Mouse (Mus musculus) MEL (cell line): ENCODE measurements around the gene Gjc2. TPM values are rescaled to one million over a fixed set of nuclear protein-coding genes. Genes with fewer than 3 reads are reported as not detected.

Experiments used
- DNase-seq: peaks from one replicate; pipeline ENCODE4 v3.0.0; 2011; ENCODE audit warnings: low read depth, low spot score
- H3K27ac ChIP-seq: 2 replicates; pipeline ENCODE4 v1.5.1; 2012; ENCODE audit warnings: low read depth, mild to moderate bottlenecking, control low read depth, low read length, moderate library complexity; ENCODE audit not compliant: control insufficient read depth
- H3K27me3 ChIP-seq, 2 experiments: fragments of 150-350 bp in 1 of 2; sonication (generic) in 1 of 2; 2 replicates each; pipeline ENCODE4 v1.6.1; 2012; ENCODE audit warnings: low read length in 2 of 2, mild to moderate bottlenecking in 2 of 2, improper control_type of control experiment in 1 of 2, moderate library complexity in 1 of 2; ENCODE audit not compliant: insufficient read depth in 2 of 2, control insufficient read depth in 1 of 2
- H3K36me3 ChIP-seq, 2 experiments: 2 replicates each; pipeline ENCODE4 v1.6.1; 2012 to 2014; ENCODE audit warnings: low read length in 2 of 2, improper control_type of control experiment in 1 of 2, inconsistent platforms in 1 of 2, mild to moderate bottlenecking in 1 of 2; ENCODE audit not compliant: insufficient read depth in 2 of 2, control insufficient read depth in 1 of 2
- H3K4me1 ChIP-seq, 2 experiments: fragments of 150-350 bp in 1 of 2; sonication (generic) in 1 of 2; 2 replicates each; pipeline ENCODE4 v1.6.1; 2012; ENCODE audit warnings: low read length in 2 of 2, improper control_type of control experiment in 1 of 2, mild to moderate bottlenecking in 1 of 2; ENCODE audit not compliant: insufficient read depth in 2 of 2, control insufficient read depth in 1 of 2
- H3K4me3 ChIP-seq, 2 experiments: fragments of 150-350 bp in 1 of 2; sonication (generic) in 1 of 2; 2 replicates each; pipeline ENCODE4 v1.5.1; 2012; ENCODE audit warnings: low read depth in 2 of 2, low read length in 2 of 2, mild to moderate bottlenecking in 2 of 2, moderate library complexity in 2 of 2, control low read depth in 1 of 2, improper control_type of control experiment in 1 of 2; ENCODE audit not compliant: control insufficient read depth in 1 of 2, insufficient read depth in 1 of 2
- H3K79me2 ChIP-seq: 2 replicates; pipeline ENCODE4 v1.6.1; 2012; ENCODE audit warnings: mild to moderate bottlenecking, low read length, moderate library complexity; ENCODE audit not compliant: control insufficient read depth, poor library complexity, insufficient read depth
- H3K9ac ChIP-seq: 2 replicates; pipeline ENCODE4 v1.6.1; 2012; ENCODE audit warnings: low read depth, mild to moderate bottlenecking, control low read depth, low read length, moderate library complexity; ENCODE audit not compliant: control insufficient read depth, poor library complexity, severe bottlenecking
- H3K9me3 ChIP-seq: fragments of 150-350 bp; sonication (generic); replicated peaks from 2 replicates; pipeline ENCODE4 v1.6.1; 2012; ENCODE audit warnings: mild to moderate bottlenecking, low read length, improper control_type of control experiment, moderate library complexity; ENCODE audit not compliant: insufficient read depth
- BHLHE40 ChIP-seq: IDR thresholded peaks from 2 replicates; pipeline ENCODE4 v1.6.1; 2012; ENCODE audit warnings: low read depth, mild to moderate bottlenecking, inconsistent platforms, low read length, improper control_type of control experiment, borderline replicate concordance
- CHD1 ChIP-seq: IDR thresholded peaks from 2 replicates; pipeline ENCODE4 v1.6.1; 2012; ENCODE audit warnings: low read depth, mild to moderate bottlenecking, inconsistent platforms, low read length, improper control_type of control experiment
- CHD2 ChIP-seq: IDR thresholded peaks from 2 replicates; pipeline ENCODE4 v1.6.1; 2011; ENCODE audit warnings: low read length, improper control_type of control experiment
- E2F4 ChIP-seq: IDR thresholded peaks from 2 replicates; pipeline ENCODE4 v1.6.1; 2011; ENCODE audit warnings: low read depth, low read length, improper control_type of control experiment, borderline replicate concordance
- ELF1 ChIP-seq: IDR thresholded peaks from 2 replicates; pipeline ENCODE4 v1.6.1; 2014; ENCODE audit warnings: low read depth, mild to moderate bottlenecking, inconsistent platforms, low read length, improper control_type of control experiment, moderate library complexity
- ETS1 ChIP-seq: IDR thresholded peaks from 2 replicates; pipeline ENCODE4 v1.6.1; 2012; ENCODE audit warnings: low read depth, mild to moderate bottlenecking, inconsistent platforms, low read length, improper control_type of control experiment, moderate library complexity
- GABPA ChIP-seq: IDR thresholded peaks from 2 replicates; pipeline ENCODE4 v1.6.1; 2012; ENCODE audit warnings: low read depth, mild to moderate bottlenecking, inconsistent platforms, low read length, improper control_type of control experiment, moderate library complexity
- GATA1 ChIP-seq: IDR thresholded peaks from 2 replicates; pipeline ENCODE4 v1.6.1; 2011; ENCODE audit warnings: low read depth, low read length, improper control_type of control experiment
- HCFC1 ChIP-seq: IDR thresholded peaks from 2 replicates; pipeline ENCODE4 v1.6.1; 2012; ENCODE audit warnings: low read depth, mild to moderate bottlenecking, inconsistent platforms, low read length, improper control_type of control experiment, moderate library complexity
- JUND ChIP-seq: IDR thresholded peaks from 2 replicates; pipeline ENCODE4 v1.6.1; 2011; ENCODE audit warnings: low read depth, mild to moderate bottlenecking, improper control_type of control experiment, low read length
- KAT2A ChIP-seq: conservative IDR thresholded peaks from 2 replicates; pipeline ENCODE4 v1.6.1; 2012; ENCODE audit warnings: low read depth, low read length, improper control_type of control experiment, inconsistent platforms
- MAFK ChIP-seq: IDR thresholded peaks from 2 replicates; pipeline ENCODE4 v1.6.1; 2011; ENCODE audit warnings: low read depth, mild to moderate bottlenecking, low read length, improper control_type of control experiment, borderline replicate concordance
- MAX ChIP-seq: IDR thresholded peaks from 2 replicates; pipeline ENCODE4 v1.6.1; 2011; ENCODE audit warnings: low read length, improper control_type of control experiment
- MEF2A ChIP-seq: IDR thresholded peaks from 2 replicates; pipeline ENCODE4 v1.6.1; 2014; ENCODE audit warnings: low read depth, mild to moderate bottlenecking, inconsistent platforms, low read length, improper control_type of control experiment; ENCODE audit not compliant: poor library complexity, insufficient replicate concordance, severe bottlenecking; ENCODE audit errors: extremely low read depth
- MXI1 ChIP-seq: IDR thresholded peaks from 2 replicates; pipeline ENCODE4 v1.6.1; 2011; ENCODE audit warnings: mild to moderate bottlenecking, low read depth, low read length, improper control_type of control experiment
- MYB ChIP-seq: IDR thresholded peaks from 2 replicates; pipeline ENCODE4 v1.6.1; 2011; ENCODE audit warnings: mild to moderate bottlenecking, low read depth, low read length, improper control_type of control experiment
- NELFE ChIP-seq: IDR thresholded peaks from 2 replicates; pipeline ENCODE4 v1.6.1; 2011; ENCODE audit warnings: low read depth, low read length, improper control_type of control experiment
- NRF1 ChIP-seq: IDR thresholded peaks from 2 replicates; pipeline ENCODE4 v1.6.1; 2014; ENCODE audit warnings: low read depth, mild to moderate bottlenecking, inconsistent platforms, low read length, improper control_type of control experiment, moderate library complexity; ENCODE audit not compliant: poor library complexity, insufficient read depth, severe bottlenecking
- POLR2A ChIP-seq, 2 experiments: IDR thresholded peaks; 2 replicates each; pipeline ENCODE4 v1.6.1; 2011 to 2012; ENCODE audit warnings: low read length in 2 of 2, mild to moderate bottlenecking in 2 of 2, control low read depth in 1 of 2, improper control_type of control experiment in 1 of 2, low read depth in 1 of 2, moderate library complexity in 1 of 2; ENCODE audit not compliant: control insufficient read depth in 1 of 2, insufficient read depth in 1 of 2, poor library complexity in 1 of 2
- POLR2AphosphoS2 ChIP-seq: IDR thresholded peaks from 2 replicates; pipeline ENCODE4 v1.6.1; 2011; ENCODE audit warnings: low read length, improper control_type of control experiment
- RAD21 ChIP-seq: IDR thresholded peaks from 2 replicates; pipeline ENCODE4 v1.6.1; 2011; ENCODE audit warnings: mild to moderate bottlenecking, low read depth, low read length, improper control_type of control experiment
- RCOR1 ChIP-seq: IDR thresholded peaks from 2 replicates; pipeline ENCODE4 v1.6.1; 2012; ENCODE audit warnings: low read depth, mild to moderate bottlenecking, inconsistent platforms, low read length, improper control_type of control experiment
- SIN3A ChIP-seq: IDR thresholded peaks from 2 replicates; pipeline ENCODE4 v1.6.1; 2012; ENCODE audit warnings: low read length, improper control_type of control experiment, inconsistent platforms
- USF1 ChIP-seq: IDR thresholded peaks from 2 replicates; pipeline ENCODE4 v1.6.1; 2014; ENCODE audit warnings: low read depth, mild to moderate bottlenecking, inconsistent platforms, low read length, improper control_type of control experiment, moderate library complexity
- ZKSCAN1 ChIP-seq: IDR thresholded peaks from 2 replicates; pipeline ENCODE4 v1.6.1; 2012; ENCODE audit warnings: low read depth, mild to moderate bottlenecking, inconsistent platforms, low read length, improper control_type of control experiment, moderate library complexity
- polyA plus RNA-seq, 2 experiments: library from polyadenylated mRNA; stranded (reverse) in 1 of 2; unstranded in 1 of 2; fragments of >175 nt in 1 of 2; fragments of >200 nt in 1 of 2; gene quantifications; 2 replicates each; pipeline versions ENCODE4 v1.2.1 to v1.2.4; 2012; ENCODE audit warnings: low replicate concordance in 2 of 2, low read depth in 1 of 2; ENCODE audit not compliant: insufficient read length in 2 of 2, insufficient read depth in 1 of 2, missing spikeins in 1 of 2
- total RNA-seq: library from RNA; depleted of rRNA; stranded (reverse); fragments of 300-350 nt; gene quantifications from 2 replicates; pipeline ENCODE4 v1.2.3, GENCODE M21; 2012

The Gjc2 gene
- total and polyA plus RNA-seq, 3 experiments, result 0.07 to 0.08 TPM; not detected in 1

DNA sequence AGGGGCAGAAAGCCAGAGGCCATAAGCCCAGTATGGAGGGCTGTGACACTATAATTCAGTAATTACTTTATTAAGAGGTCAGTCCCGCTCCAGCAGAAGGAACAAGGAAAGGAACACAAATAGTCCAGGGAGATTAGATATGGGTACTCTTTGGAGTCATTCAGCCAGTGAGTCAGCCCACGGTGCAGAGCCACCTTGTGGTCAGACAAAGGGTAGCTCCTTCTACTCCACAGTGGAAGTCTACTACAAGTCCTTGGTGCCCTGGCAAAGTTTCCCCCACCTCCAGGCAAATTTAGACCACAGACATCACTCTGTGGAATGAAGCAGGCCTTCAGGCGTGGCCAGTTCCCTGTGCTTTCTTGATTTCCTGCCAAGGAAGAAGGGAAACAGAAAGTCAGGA lies 808 bp upstream of the Gjc2 start (continued):
- no peak for TF ChIP-seq GABPA

DNA sequence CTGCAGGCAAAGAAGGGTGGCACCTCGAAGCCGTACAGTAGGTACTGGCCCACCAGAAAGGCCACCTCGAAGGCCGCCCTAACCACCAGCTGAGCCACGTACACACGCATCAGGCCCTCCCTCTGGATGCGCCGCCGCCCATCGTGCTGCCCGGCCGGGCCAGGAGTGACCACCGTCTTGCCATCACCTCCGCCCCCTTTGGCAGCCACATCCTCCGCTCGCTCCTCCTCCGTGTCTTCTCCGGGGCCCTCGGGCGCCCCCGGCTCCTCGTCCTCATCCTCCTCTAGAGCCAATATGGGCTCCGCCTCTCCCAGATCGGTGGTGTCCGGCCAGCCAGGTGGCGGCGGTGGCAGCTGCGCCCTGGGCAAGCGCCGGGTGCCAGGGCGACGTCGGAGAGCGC lies 6.1 kb downstream of the Gjc2 start:
- Histone ChIP-seq H3K4me1 (peaks cover 20 to 30% of the 10 kb centered on the region in 2 experiments), H3K9me3 (no peaks in the 10 kb centered on the region), H3K9ac (no peak overlapping the region), H3K36me3 (peaks cover 0 to 18% of the 10 kb centered on the region in 2 experiments; a peak in 2 of 4 replicates), H3K27me3 (no peaks in the 10 kb centered on the region), H3K79me2 (no peaks in the 10 kb centered on the region)
- TF ChIP-seq MAX, result no peak
- TF ChIP-seq MXI1, result no peak
- no peak for TF ChIP-seq ETS1
- TF ChIP-seq KAT2A, result no peak
- no peak for TF ChIP-seq E2F4
- no peak for TF ChIP-seq POLR2AphosphoS2
- no peak for TF ChIP-seq RCOR1
- no peak for TF ChIP-seq NRF1
- TF ChIP-seq CHD1, result no peak
- no peak for TF ChIP-seq USF1
- TF ChIP-seq MEF2A, result no peak
- no peak for TF ChIP-seq NELFE
- no peak for TF ChIP-seq BHLHE40
- TF ChIP-seq GABPA, result no peak
- TF ChIP-seq, all 39 proteins: peak for 0
- Histone ChIP-seq H3K4me3 (no peak overlapping the region), H3K27ac (no peak overlapping the region)
- no peak for DNase-seq

DNA sequence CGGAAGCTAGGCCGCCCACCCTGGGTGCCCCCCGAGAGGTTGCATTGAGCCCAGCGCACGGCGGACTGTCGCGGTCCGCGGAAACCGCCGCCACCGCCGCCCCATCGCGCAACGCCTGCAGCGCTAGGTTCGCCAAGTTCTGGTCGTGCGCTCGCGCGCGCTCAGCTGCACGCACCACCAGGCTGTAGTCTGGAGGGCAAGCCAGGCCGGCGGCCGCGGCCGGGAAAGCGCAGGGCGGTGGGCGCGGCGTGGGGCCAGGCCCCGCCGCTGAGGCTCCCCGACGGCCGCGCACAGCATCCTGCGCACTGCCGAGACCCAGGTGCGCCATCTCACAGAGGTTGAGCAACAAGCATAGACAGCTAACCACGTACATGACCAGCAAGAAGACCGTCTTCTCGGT lies 6.5 kb downstream of the Gjc2 start:
- DNase-seq, result no peak
- Histone ChIP-seq H3K9me3 (no peaks in the 10 kb centered on the region), H3K27ac (no peak overlapping the region), H3K9ac (no peak overlapping the region), H3K36me3 (peaks cover 0 to 18% of the 10 kb centered on the region in 2 experiments; a peak in 2 of 4 replicates), H3K79me2 (no peaks in the 10 kb centered on the region), H3K4me3 (no peak overlapping the region), H3K27me3 (no peaks in the 10 kb centered on the region), H3K4me1 (peaks cover 20 to 26% of the 10 kb centered on the region in 2 experiments)
- no peak for TF ChIP-seq POLR2A (IDR thresholded peaks at IDR 0.05; ENCODE audit: control insufficient read depth in 1 of 2, insufficient read depth in 1 of 2, low read depth in 1 of 2, low read length in 2 of 2, poor library complexity in 1 of 2)
- TF ChIP-seq HCFC1, result no peak
- no peak for TF ChIP-seq POLR2AphosphoS2
- TF ChIP-seq MEF2A, result no peak
- no peak for TF ChIP-seq ELF1
- no peak for TF ChIP-seq ZKSCAN1
- no peak for TF ChIP-seq CHD2
- TF ChIP-seq SIN3A, result no peak
- no peak for TF ChIP-seq JUND
- no peak for TF ChIP-seq RAD21
- no peak for TF ChIP-seq MAFK
- no peak for TF ChIP-seq NELFE
- TF ChIP-seq MYB, result no peak
- TF ChIP-seq GATA1, result no peak
